Mouse (Mus musculus) liver, embryonic 14.5 days (tissue): ENCODE measurements around the gene Evi5.

Experiments used
- CTCF ChIP-seq: IDR thresholded peaks from 2 replicates; pipeline ENCODE4 v1.5.1; 2016; ENCODE audit warnings: antibody characterized with exemption, low read depth, control low read depth
- EP300 ChIP-seq: IDR thresholded peaks from 2 replicates; pipeline ENCODE4 v1.6.1; 2016; ENCODE audit warnings: antibody characterized with exemption, low read depth

DNA sequence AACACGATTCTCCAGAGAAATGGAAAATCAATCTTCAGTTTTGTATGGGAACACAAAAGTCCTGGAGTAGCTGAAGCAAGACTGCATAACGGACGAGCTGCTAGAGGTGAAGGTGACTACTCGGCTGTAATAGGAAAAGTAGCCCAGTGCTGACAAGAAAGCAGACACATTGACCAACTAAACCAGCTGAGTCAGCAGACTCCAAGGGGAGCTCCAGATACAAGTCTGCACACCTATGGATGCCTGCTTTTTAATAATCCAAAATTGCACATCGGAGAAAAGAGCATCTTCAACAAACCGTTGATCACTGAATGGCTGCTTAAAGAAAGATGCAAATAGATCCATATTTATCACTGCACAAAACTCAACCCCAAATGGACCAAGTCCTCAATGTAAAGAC is 76.6 kb downstream of the Evi5 start:
- TF ChIP-seq CTCF (no peak), EP300 (no peak)
